Mouse (Mus musculus): ENCODE measurements at regions not wholly inside any gene's neighbourhood (a gene's known extent, or its start where the extent isn't known, plus 50 kb on each side); places are given as distances from the start of the nearest gene placed in this dataset.

- peak; percentile 60 for DNase-seq (ENCODE audit: low read depth)
- no peak for TF ChIP-seq CTCF (IDR thresholded peaks at IDR 0.05; ENCODE audit: borderline replicate concordance, extremely low read depth, insufficient read depth, insufficient read length)
- no peak for TF ChIP-seq POLR2A (IDR thresholded peaks at IDR 0.05; ENCODE audit: borderline replicate concordance, extremely low read depth, insufficient read depth, insufficient read length, poor library complexity, severe bottlenecking)
Measured at GRCm38 (mm10) chr4:56686141-56686540, 53.7 kb upstream of the Gm26657 start.

GRCm38 (mm10) chr4:56685696-56686095 is 54.2 kb upstream of the Gm26657 start:
- peak; percentile 2 for DNase-seq (ENCODE audit: low read depth)
- TF ChIP-seq POLR2A (IDR thresholded peaks at IDR 0.05; ENCODE audit: borderline replicate concordance, extremely low read depth, insufficient read depth, insufficient read length, poor library complexity, severe bottlenecking) (no peak), CTCF (IDR thresholded peaks at IDR 0.05; ENCODE audit: borderline replicate concordance, extremely low read depth, insufficient read depth, insufficient read length) (no peak)

GRCm38 (mm10) chr4:56685123-56685522 is 54.7 kb upstream of the Gm26657 start:
- DNase-seq (ENCODE audit: low read depth) = peak; percentile 90
- TF ChIP-seq POLR2A (IDR thresholded peaks at IDR 0.05; ENCODE audit: borderline replicate concordance, extremely low read depth, insufficient read depth, insufficient read length, poor library complexity, severe bottlenecking) (no peak), CTCF (IDR thresholded peaks at IDR 0.05; ENCODE audit: borderline replicate concordance, extremely low read depth, insufficient read depth, insufficient read length) (peak; percentile 88)

GRCm38 (mm10) chr4:56684031-56684430 is 55.8 kb upstream of the Gm26657 start:
- no peak for DNase-seq (ENCODE audit: low read depth)
- TF ChIP-seq POLR2A (IDR thresholded peaks at IDR 0.05; ENCODE audit: borderline replicate concordance, extremely low read depth, insufficient read depth, insufficient read length, poor library complexity, severe bottlenecking) (no peak), CTCF (IDR thresholded peaks at IDR 0.05; ENCODE audit: borderline replicate concordance, extremely low read depth, insufficient read depth, insufficient read length) (no peak)

- DNase-seq (ENCODE audit: low read depth) = no peak
- TF ChIP-seq CTCF (IDR thresholded peaks at IDR 0.05; ENCODE audit: borderline replicate concordance, extremely low read depth, insufficient read depth, insufficient read length) = no peak
- TF ChIP-seq POLR2A (IDR thresholded peaks at IDR 0.05; ENCODE audit: borderline replicate concordance, extremely low read depth, insufficient read depth, insufficient read length, poor library complexity, severe bottlenecking) = no peak
Measured at GRCm38 (mm10) chr4:56681121-56681520, 58.7 kb upstream of the Gm26657 start.

GRCm38 (mm10) chr4:56673868-56674267 is 66.0 kb upstream of the Gm26657 start:
- no peak for TF ChIP-seq POLR2A (IDR thresholded peaks at IDR 0.05; ENCODE audit: borderline replicate concordance, extremely low read depth, insufficient read depth, insufficient read length, poor library complexity, severe bottlenecking)
- no peak for TF ChIP-seq CTCF (IDR thresholded peaks at IDR 0.05; ENCODE audit: borderline replicate concordance, extremely low read depth, insufficient read depth, insufficient read length)
- DNase-seq (ENCODE audit: low read depth) = no peak

GRCm38 (mm10) chr4:56664921-56665320 is 74.9 kb upstream of the Gm26657 start:
- TF ChIP-seq POLR2A (IDR thresholded peaks at IDR 0.05; ENCODE audit: borderline replicate concordance, extremely low read depth, insufficient read depth, insufficient read length, poor library complexity, severe bottlenecking) (no peak), CTCF (IDR thresholded peaks at IDR 0.05; ENCODE audit: borderline replicate concordance, extremely low read depth, insufficient read depth, insufficient read length) (no peak)
- no peak for DNase-seq (ENCODE audit: low read depth)

GRCm38 (mm10) chr4:56661816-56662215 is 78.1 kb upstream of the Gm26657 start:
- no peak for DNase-seq (ENCODE audit: low read depth)
- TF ChIP-seq POLR2A (IDR thresholded peaks at IDR 0.05; ENCODE audit: borderline replicate concordance, extremely low read depth, insufficient read depth, insufficient read length, poor library complexity, severe bottlenecking) = no peak
- TF ChIP-seq CTCF (IDR thresholded peaks at IDR 0.05; ENCODE audit: borderline replicate concordance, extremely low read depth, insufficient read depth, insufficient read length) = no peak

- no peak for DNase-seq (ENCODE audit: low read depth)
Measured at GRCm38 (mm10) chr4:56657046-56657445, 82.8 kb upstream of the Gm26657 start.

GRCm38 (mm10) chr4:56654327-56654726 is 85.5 kb upstream of the Gm26657 start:
- no peak for DNase-seq (ENCODE audit: low read depth)
- no peak for TF ChIP-seq POLR2A (IDR thresholded peaks at IDR 0.05; ENCODE audit: borderline replicate concordance, extremely low read depth, insufficient read depth, insufficient read length, poor library complexity, severe bottlenecking)

More at GRCm38 (mm10) chr4:56657046-56657445, 82.8 kb upstream of the Gm26657 start:
- TF ChIP-seq POLR2A (IDR thresholded peaks at IDR 0.05; ENCODE audit: borderline replicate concordance, extremely low read depth, insufficient read depth, insufficient read length, poor library complexity, severe bottlenecking) (no peak), CTCF (IDR thresholded peaks at IDR 0.05; ENCODE audit: borderline replicate concordance, extremely low read depth, insufficient read depth, insufficient read length) (no peak)

GRCm38 (mm10) chr4:56652819-56653218 is 87.1 kb upstream of the Gm26657 start:
- DNase-seq (ENCODE audit: low read depth) = no peak
- no peak for TF ChIP-seq CTCF (IDR thresholded peaks at IDR 0.05; ENCODE audit: borderline replicate concordance, extremely low read depth, insufficient read depth, insufficient read length)
- no peak for TF ChIP-seq POLR2A (IDR thresholded peaks at IDR 0.05; ENCODE audit: borderline replicate concordance, extremely low read depth, insufficient read depth, insufficient read length, poor library complexity, severe bottlenecking)

GRCm38 (mm10) chr4:56649731-56650130 is 90.1 kb upstream of the Gm26657 start:
- no peak for DNase-seq (ENCODE audit: low read depth)
- no peak for TF ChIP-seq POLR2A (IDR thresholded peaks at IDR 0.05; ENCODE audit: borderline replicate concordance, extremely low read depth, insufficient read depth, insufficient read length, poor library complexity, severe bottlenecking)
- TF ChIP-seq CTCF (IDR thresholded peaks at IDR 0.05; ENCODE audit: borderline replicate concordance, extremely low read depth, insufficient read depth, insufficient read length) = no peak

Data from brain, embryonic 14.5 days (tissue).